Mouse (Mus musculus): ENCODE measurements around the gene Mrpl45.

DNA sequence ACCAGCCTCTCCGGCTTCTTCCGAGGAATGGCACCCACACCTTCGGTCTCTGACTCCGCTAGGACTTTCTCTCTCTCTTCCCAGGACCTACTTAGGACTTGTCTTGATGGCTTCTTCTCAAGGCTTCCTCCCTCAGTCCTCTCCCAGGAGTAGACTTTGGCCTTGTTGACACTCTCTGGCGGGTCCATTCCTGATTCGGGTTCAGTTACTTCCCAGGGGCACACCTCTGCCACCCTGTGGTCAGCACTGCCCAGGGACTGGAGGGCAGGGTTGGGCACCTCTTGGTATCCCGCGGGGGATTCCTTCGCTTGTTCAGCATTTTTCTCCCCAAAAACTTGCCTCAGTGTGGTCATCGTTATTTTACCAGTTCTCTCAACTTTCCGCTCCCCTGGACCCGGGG lies 21.8 kb downstream of the Mrpl45 start:
- TF ChIP-seq POLR2A (IDR thresholded peaks at IDR 0.05; ENCODE audit: low read depth, low read length) (no peak), CTCF (conservative IDR thresholded peaks at IDR 0.05; ENCODE audit: insufficient read depth, insufficient read length, low read depth, low read length) (peak; percentile 35)

Measured in kidney, adult 2 months (tissue).